Mouse (Mus musculus) megakaryocyte, embryonic 14.5 days (primary cell): Measurements from ENCODE around the gene Glrp1.

Experiments used
- FLI1 ChIP-seq: IDR thresholded peaks from 2 replicates; pipeline ENCODE4 v1.6.1; 2012; ENCODE audit warnings: low read length, inconsistent platforms, mixed read lengths
- GATA1 ChIP-seq: IDR thresholded peaks from 3 replicates; pipeline ENCODE4 v1.6.1; 2012; ENCODE audit warnings: mixed read lengths, low read length, inconsistent platforms, borderline replicate concordance

DNA sequence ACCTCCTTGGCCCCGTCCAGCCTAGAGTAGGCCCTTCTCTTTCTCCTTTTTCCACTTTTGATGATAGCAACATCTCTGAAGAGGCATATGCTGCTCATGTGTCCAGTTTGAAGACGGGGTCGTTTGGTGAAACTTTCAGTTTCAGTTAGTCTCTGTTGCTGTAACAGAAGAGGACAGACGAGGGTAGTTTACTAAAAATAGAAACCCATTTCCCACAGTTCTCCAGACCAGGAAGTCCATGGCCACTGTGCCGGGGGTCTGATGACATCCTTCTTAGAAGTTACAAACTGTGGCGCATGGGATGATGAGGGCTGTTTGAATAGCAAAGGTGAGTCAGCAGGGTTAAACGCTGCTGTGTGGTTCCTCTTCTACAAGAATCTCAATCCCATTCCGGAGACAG, at the start of gene Glrp1:
- no peak for TF ChIP-seq FLI1
- TF ChIP-seq GATA1 = no peak
